Mouse (Mus musculus) lung, postnatal 0 days (tissue): ENCODE results near the gene Tex14. TPM values are rescaled to one million over a fixed set of nuclear protein-coding genes. Genes with fewer than 3 reads are reported as not detected.
"Not testable (repeated sequence)": the region's sequence is repeated elsewhere in the genome, so short reads cannot be mapped to it uniquely, and the experiment has no call there.

ENCODE experiments used
- ATAC-seq: fragments of 200-750 bp; cut with Nextera tagmentation; 2 replicates; pipeline ENCODE4 v1.8.0; 2017; ENCODE audit warnings: moderate library complexity
- DNase-seq: peaks from one replicate; pipeline ENCODE4 v3.0.0-alpha.2; 2016; ENCODE audit warnings: low spot score
- H3K27ac ChIP-seq: fragments of 300-500 bp; sonication (generic); 2 replicates; pipeline ENCODE4 v1.5.1; 2014; ENCODE audit warnings: antibody characterized with exemption, mild to moderate bottlenecking, low read length, mixed read lengths
- H3K27me3 ChIP-seq: fragments of 300-500 bp; sonication (generic); replicated peaks from 2 replicates; pipeline ENCODE4 v1.6.1; 2014; ENCODE audit warnings: low read length, mixed read lengths; ENCODE audit not compliant: insufficient read depth
- H3K36me3 ChIP-seq: fragments of 300-500 bp; sonication (generic); 2 replicates; pipeline ENCODE4 v1.6.1; 2014; ENCODE audit warnings: low read length, mixed read lengths; ENCODE audit not compliant: insufficient read depth
- H3K4me1 ChIP-seq: fragments of 300-500 bp; sonication (generic); 2 replicates; pipeline ENCODE4 v1.6.1; 2014; ENCODE audit warnings: antibody characterized with exemption, low read depth, low read length, mixed read lengths; ENCODE audit not compliant: insufficient read depth
- H3K4me2 ChIP-seq: fragments of 300-500 bp; sonication (generic); replicated peaks from 2 replicates; pipeline ENCODE4 v1.6.1; 2014; ENCODE audit warnings: low read depth, mild to moderate bottlenecking, low read length, moderate library complexity, mixed read lengths
- H3K4me3 ChIP-seq: fragments of 300-500 bp; sonication (generic); 2 replicates; pipeline ENCODE4 v1.5.1; 2014; ENCODE audit warnings: low read depth, low read length
- H3K9ac ChIP-seq: fragments of 300-500 bp; sonication (generic); replicated peaks from 2 replicates; pipeline ENCODE4 v1.6.1; 2014; ENCODE audit warnings: low read depth, mild to moderate bottlenecking
- H3K9me3 ChIP-seq: fragments of 300-500 bp; sonication (generic); 2 replicates; pipeline ENCODE4 v1.6.1; 2016; ENCODE audit warnings: low read length, mixed read lengths
- CTCF ChIP-seq: IDR thresholded peaks from 2 replicates; pipeline ENCODE4 v1.5.1; 2016; ENCODE audit warnings: antibody characterized with exemption, mild to moderate bottlenecking
- EP300 ChIP-seq: IDR thresholded peaks from 2 replicates; pipeline ENCODE4 v1.6.1; 2016; ENCODE audit warnings: antibody characterized with exemption, mild to moderate bottlenecking, control low read depth
- WGBS: fragments of 180-500 bp; shearing (Covaris S2); extraction: QIAGEN DNeasy Blood & Tissue Kit; methylation state at CpG from one replicate; pipeline ENCODE4 v1.1.7; 2014; 5-methylcytosine and 5-hydroxymethylcytosine counted together
- polyA plus RNA-seq: library from polyadenylated mRNA; unstranded; fragments of >200 nt; fragmentation: Nextera tagmentation; extraction: Ambion mirVana; gene quantifications from 2 replicates; pipeline ENCODE4 v1.2.1, GENCODE M21; 2015

The Tex14 gene
- polyA plus RNA-seq, 1 experiment from 2014 or later, result 1.1 TPM

GRCm38 (mm10) chr11:87423551-87424325 is 18.9 kb downstream of the Tex14 start:
- DNase-seq (no peak), ATAC-seq (no peak)
- H3K4me2 ChIP-seq, result no peak overlapping the region
- H3K9ac ChIP-seq, result no peak overlapping the region
- H3K27ac ChIP-seq, result peak overlapping the region; percentile 51
- H3K4me3 ChIP-seq, result no peak overlapping the region
- no peaks in the 10 kb centered on the region for H3K4me1 ChIP-seq
- H3K36me3 ChIP-seq, result no peaks in the 10 kb centered on the region
- no peak for TF ChIP-seq EP300
- TF ChIP-seq CTCF, result no peak
- no peaks in the 10 kb centered on the region for H3K27me3 ChIP-seq
- H3K9me3 ChIP-seq, result no peaks in the 10 kb centered on the region
- WGBS, result 38% methylated on average over 6 of the region's 6 CpGs

DNA sequence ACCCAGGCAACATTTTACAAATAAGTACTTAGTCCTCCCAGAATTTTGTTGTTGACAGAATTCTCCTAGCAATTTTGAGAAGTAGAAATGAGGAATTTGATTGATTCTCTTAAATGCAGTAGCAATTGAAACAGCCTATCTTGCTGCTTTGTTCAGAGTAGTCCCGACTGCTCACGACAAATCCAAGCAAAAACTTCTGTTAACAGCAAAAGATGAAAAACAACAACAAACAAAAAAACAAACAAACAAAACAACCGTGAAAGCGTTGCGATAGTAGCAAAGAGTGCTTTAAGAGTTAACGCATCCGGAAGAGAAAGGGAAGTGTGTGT is 21.2 kb downstream of the Tex14 start:
- no peak for TF ChIP-seq CTCF
- no peak for TF ChIP-seq EP300
- no peaks in the 10 kb centered on the region for H3K4me1 ChIP-seq
- H3K4me2 ChIP-seq, result peak overlapping the region; percentile 60
- peak overlapping the region; percentile 20; the same call in 1 of the 2 replicates for H3K9ac ChIP-seq
- H3K4me3 ChIP-seq, result peak overlapping the region; percentile 32
- DNase-seq (no peak), ATAC-seq (no peak)
- 1% methylated on average over 7 of the region's 7 CpGs for WGBS
- peak overlapping the region; percentile 71 for H3K27ac ChIP-seq
- H3K27me3 ChIP-seq, result no peaks in the 10 kb centered on the region
- no peaks in the 10 kb centered on the region for H3K9me3 ChIP-seq
- H3K36me3 ChIP-seq, result no peaks in the 10 kb centered on the region

DNA sequence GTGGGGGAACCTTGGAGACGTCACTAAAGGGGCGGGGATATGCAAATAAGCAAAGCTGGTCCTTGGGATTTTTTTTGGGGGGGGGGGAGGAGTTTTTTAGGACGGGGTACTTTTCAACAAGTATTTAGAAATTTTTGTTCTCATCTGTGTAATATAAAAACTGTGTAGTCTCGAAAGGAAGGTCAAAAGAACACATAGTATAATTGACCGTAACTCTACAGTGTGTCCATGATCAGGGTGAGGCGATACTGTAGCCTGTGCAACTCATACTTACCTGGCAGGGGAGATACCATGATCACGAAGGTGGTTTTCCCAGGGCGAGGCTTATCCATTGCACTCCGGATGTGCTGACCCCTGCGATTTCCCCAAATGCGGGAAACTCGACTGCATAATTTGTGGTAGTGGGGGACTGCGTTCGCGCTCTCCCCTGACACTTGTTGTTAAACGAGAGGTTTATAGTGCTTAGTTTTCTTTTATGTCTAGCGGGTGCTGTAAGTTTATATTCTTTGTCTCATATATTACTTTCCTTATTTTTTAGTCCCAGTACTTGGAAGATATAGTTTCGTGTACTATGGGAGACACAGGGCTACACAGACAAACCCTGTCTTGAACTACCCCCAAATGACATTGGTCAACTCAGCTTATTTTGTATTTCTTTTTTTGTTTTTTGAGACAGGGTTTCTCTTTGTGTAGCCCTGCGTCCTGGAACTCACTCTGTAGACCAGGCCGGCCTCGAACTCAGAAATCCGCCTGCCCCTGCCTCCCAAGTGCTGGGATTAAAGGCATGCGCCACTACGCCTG is 21.8 kb downstream of the Tex14 start:
- Histone ChIP-seq H3K9ac (peak overlapping the region; percentile 20; the same call in 1 of the 2 replicates), H3K4me3 (peak overlapping the region; percentile 32), H3K4me2 (peak overlapping the region; percentile 60), H3K27ac (peak overlapping the region; percentile 71; the same call in 1 of the 2 replicates)
- peak; percentile 71 for TF ChIP-seq EP300
- not testable (repeated sequence) for H3K9me3 ChIP-seq, H3K4me1 ChIP-seq, H3K27me3 ChIP-seq, H3K36me3 ChIP-seq
- peak; percentile 81 for ATAC-seq
- peak; percentile 95 for DNase-seq
- under 1% methylated on average over 23 of the region's 24 CpGs for WGBS

DNA sequence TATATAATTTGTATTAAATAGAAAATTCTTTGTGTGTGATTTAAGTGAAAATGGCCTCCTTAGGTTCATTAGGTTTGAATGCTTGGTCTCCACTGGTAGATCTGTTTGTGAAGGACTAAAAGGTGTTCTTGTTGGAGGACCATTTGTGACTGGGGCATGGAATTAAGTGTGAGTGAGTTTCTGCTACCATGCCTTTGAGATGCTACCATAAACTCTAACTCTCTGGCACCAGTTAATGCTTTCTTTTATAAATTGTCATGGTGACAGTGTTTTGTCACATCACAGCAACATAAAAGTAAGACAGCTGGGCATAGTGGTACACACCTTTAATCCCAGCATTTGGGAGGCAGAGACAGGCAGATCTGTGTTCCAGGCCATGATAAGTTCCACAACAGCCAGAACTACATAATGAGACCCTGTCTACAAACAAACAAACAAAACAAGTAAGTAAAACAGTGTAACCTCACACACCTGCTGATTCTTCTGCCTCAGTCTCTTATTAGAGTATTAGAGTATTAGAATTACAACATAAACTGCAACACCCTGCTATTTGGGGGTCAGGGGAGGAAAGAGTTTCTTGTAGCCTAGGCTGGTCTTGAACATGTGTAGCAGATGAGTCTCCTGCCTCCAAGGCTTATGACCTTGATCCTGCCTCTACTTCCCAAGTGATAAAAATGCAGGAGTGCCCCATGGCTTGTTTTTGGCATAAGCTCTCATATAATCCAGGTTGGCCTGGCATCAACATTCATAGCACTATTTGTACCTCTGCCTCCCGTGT is 22.6 kb downstream of the Tex14 start:
- ATAC-seq (no peak), DNase-seq (peak; percentile 37)
- 42% methylated on average over 1 of the region's 1 CpGs for WGBS
- Histone ChIP-seq H3K27ac (0 out of 2 replicates have a peak overlapping the region, but pooled peaks have one; percentile 71), H3K4me1 (no peaks in the 10 kb centered on the region), H3K4me3 (no peak overlapping the region), H3K4me2 (no peak overlapping the region), H3K9me3 (no peaks in the 10 kb centered on the region), H3K36me3 (no peaks in the 10 kb centered on the region), H3K27me3 (no peaks in the 10 kb centered on the region), H3K9ac (no peak overlapping the region)
- TF ChIP-seq EP300 (no peak), CTCF (no peak)

GRCm38 (mm10) chr11:87428051-87428673 is 23.3 kb downstream of the Tex14 start:
- no peak overlapping the region for H3K4me2 ChIP-seq
- DNase-seq (no peak), ATAC-seq (no peak)
- no peaks in the 10 kb centered on the region for H3K4me1 ChIP-seq
- 64% methylated on average over 2 of the region's 2 CpGs for WGBS
- H3K9ac ChIP-seq, result no peak overlapping the region
- no peak overlapping the region for H3K27ac ChIP-seq
- no peaks in the 10 kb centered on the region for H3K9me3 ChIP-seq
- no peaks in the 10 kb centered on the region for H3K36me3 ChIP-seq
- no peak overlapping the region for H3K4me3 ChIP-seq
- H3K27me3 ChIP-seq, result no peaks in the 10 kb centered on the region
- TF ChIP-seq EP300 (no peak), CTCF (no peak)
